In genomic region chr2:85038336-85038735, GRCm38 (mm10) we compare ENCODE assay signal across 9 mouse cellular contexts. TPM values are rescaled to one million over a fixed set of nuclear protein-coding genes. Genes with fewer than 3 reads are reported as not detected.
DNase-seq lines count a peak whose midpoint lies in the region; ATAC-seq and TF ChIP-seq lines count a peak whose summit lies in the region.
"Had no signal": no experiment of that assay in that cellular context is flagged by ENCODE, and none has a peak within 500 bp of the region (broad histone marks: within the 10 kb centered on the region; RNA-seq: fewer than 3 reads in every experiment).

No protein-coding gene starts in this region.

- no peak for DNase-seq in kidney, adult 9 months
- DNase-seq in midbrain, postnatal 0 days (ENCODE audit: low spot score) = no peak
- no peak for DNase-seq in right cerebral cortex, postnatal 36 days (ENCODE audit: low spot score in 2 of 2)
- DNase-seq in left cerebral cortex, adult 8-10 months (ENCODE audit: low spot score in 2 of 2) = no peak
- DNase-seq in natural killer cell, adult 2 months (ENCODE audit: low spot score in 2 of 2) = no peak

- 73% methylated on average over 13 of the region's 13 CpGs for WGBS in kidney, embryonic 15.5 days
- 78% methylated on average over 13 of the region's 13 CpGs for WGBS in hindbrain, embryonic 16.5 days
- 73% methylated on average over 13 of the region's 13 CpGs for WGBS in midbrain, postnatal 0 days

- H3K4me2 ChIP-seq in kidney, embryonic 15.5 days = peak overlapping the region; percentile 72
- H3K4me2 ChIP-seq in hindbrain, embryonic 16.5 days (ENCODE audit: low read length) = peak overlapping the region; percentile 94
- peak overlapping the region; percentile 70 for H3K4me2 ChIP-seq in midbrain, postnatal 0 days (ENCODE audit: low read depth, low read length, poor library complexity, severe bottlenecking)

- no peaks in the 10 kb centered on the region for H3K9me3 ChIP-seq in kidney, embryonic 15.5 days (replicated peaks)
- no peaks in the 10 kb centered on the region for H3K9me3 ChIP-seq in hindbrain, embryonic 16.5 days (ENCODE audit: control insufficient read depth, low read length)
- H3K9me3 ChIP-seq in midbrain, postnatal 0 days (ENCODE audit: low read length) = no peaks in the 10 kb centered on the region

- peaks cover 42% of the 10 kb centered on the region for H3K36me3 ChIP-seq in kidney, embryonic 15.5 days
- H3K36me3 ChIP-seq in hindbrain, embryonic 16.5 days (ENCODE audit: control insufficient read depth, insufficient read depth, low read length) = peaks cover 33% of the 10 kb centered on the region
- peaks cover 33% of the 10 kb centered on the region for H3K36me3 ChIP-seq in midbrain, postnatal 0 days (ENCODE audit: insufficient read depth, low read length)

- peaks cover 14% of the 10 kb centered on the region for H3K4me1 ChIP-seq in kidney, embryonic 15.5 days
- peaks cover 10% of the 10 kb centered on the region for H3K4me1 ChIP-seq in brown adipose tissue, adult 24 weeks (ENCODE audit: control insufficient read depth, insufficient read depth, insufficient read length, low read length)
- peaks cover 17% of the 10 kb centered on the region for H3K4me1 ChIP-seq in hindbrain, embryonic 16.5 days (ENCODE audit: control insufficient read depth, insufficient read depth, low read depth, low read length)
- peaks cover 4% of the 10 kb centered on the region; the same call in 1 of the 2 replicates for H3K4me1 ChIP-seq in midbrain, postnatal 0 days (ENCODE audit: insufficient read depth, low read length)

- no peak overlapping the region for H3K27ac ChIP-seq in kidney, embryonic 15.5 days
- no peak overlapping the region for H3K27ac ChIP-seq in brown adipose tissue, adult 24 weeks (replicated peaks; ENCODE audit: low read depth, low read length)
- H3K27ac ChIP-seq in hindbrain, embryonic 16.5 days (ENCODE audit: low read depth, low read length) = no peak overlapping the region
- H3K27ac ChIP-seq in midbrain, postnatal 0 days (ENCODE audit: low read depth, low read length) = no peak overlapping the region

- no peak for TF ChIP-seq CTCF in midbrain, postnatal 0 days (IDR thresholded peaks at IDR 0.05)

- H3K9ac ChIP-seq in kidney, embryonic 15.5 days = peak overlapping the region; percentile 95; the same call in 1 of the 2 replicates
- peak overlapping the region; percentile 96 for H3K9ac ChIP-seq in hindbrain, embryonic 16.5 days (ENCODE audit: low read depth, low read length)
- H3K9ac ChIP-seq in midbrain, postnatal 0 days (replicated peaks; ENCODE audit: low read length, poor library complexity, severe bottlenecking) = no peak overlapping the region

- H3K4me3 ChIP-seq in kidney, embryonic 15.5 days (replicated peaks) = peak overlapping the region; percentile 84
- H3K4me3 ChIP-seq in brown adipose tissue, adult 24 weeks (ENCODE audit: insufficient read depth, low read depth, low read length) = peak overlapping the region; percentile 82
- H3K4me3 ChIP-seq in hindbrain, embryonic 16.5 days (ENCODE audit: low read length) = peak overlapping the region; percentile 84
- H3K4me3 ChIP-seq in midbrain, postnatal 0 days (ENCODE audit: low read depth, low read length) = peak overlapping the region; percentile 49

- no peak for ATAC-seq in kidney, embryonic 15.5 days (replicated peaks; ENCODE audit: low FRiP score)
- no peak for ATAC-seq in hindbrain, embryonic 16.5 days
- ATAC-seq in midbrain, postnatal 0 days (ENCODE audit: low FRiP score) = no peak

- H3K27me3 ChIP-seq in kidney, embryonic 15.5 days = no peaks in the 10 kb centered on the region
- H3K27me3 ChIP-seq in hindbrain, embryonic 16.5 days (replicated peaks; ENCODE audit: control insufficient read depth, insufficient read depth, low read length) = no peaks in the 10 kb centered on the region
- no peaks in the 10 kb centered on the region for H3K27me3 ChIP-seq in midbrain, postnatal 0 days (ENCODE audit: insufficient read depth, low read length)

RNA-seq across cellular contexts. Expression of gene P2rx3, which starts 1.1 kb away (rescaled TPM):
- 0.90 and 1.3 TPM in 2 replicates for polyA plus RNA-seq in kidney, embryonic 15.5 days (2015; fragmentation: Nextera tagmentation; extraction: Ambion mirVana)
- 2.6 TPM in 1 of 2 replicates, not detected in the other for polyA plus RNA-seq in brown adipose tissue, adult 24 weeks (2012; ENCODE audit: insufficient read depth, insufficient read length, missing spikeins)
- polyA plus RNA-seq in hindbrain, embryonic 16.5 days (2015; fragmentation: Nextera tagmentation; extraction: Ambion mirVana) = 8.0 and 11.2 TPM in 2 replicates
- 0.14 and 2.7 TPM in 2 replicates for total RNA-seq in midbrain, postnatal 0 days (2014; rRNA removed)
- polyA plus RNA-seq in midbrain, postnatal 0 days (2015; fragmentation: Nextera tagmentation; extraction: Ambion mirVana) = 0.48 and 0.88 TPM in 2 replicates
- 1 to 10 TPM; 1.7 to 3.3 (median 2.3) TPM for total RNA-seq in left cerebral cortex, adult 8-10 months (2022)

RNA-seq across cellular contexts. Expression of gene Ssrp1, which starts 1.3 kb away (rescaled TPM):
- 299 and 307 TPM in 2 replicates for polyA plus RNA-seq in kidney, embryonic 15.5 days (2015; fragmentation: Nextera tagmentation; extraction: Ambion mirVana)
- 25.3 and 30.1 TPM in 2 replicates for polyA plus RNA-seq in brown adipose tissue, adult 24 weeks (2012; ENCODE audit: insufficient read depth, insufficient read length, missing spikeins)
- 156 and 166 TPM in 2 replicates for polyA plus RNA-seq in hindbrain, embryonic 16.5 days (2015; fragmentation: Nextera tagmentation; extraction: Ambion mirVana)
- total RNA-seq in midbrain, postnatal 0 days (2014; rRNA removed) = 137 and 153 TPM in 2 replicates
- polyA plus RNA-seq in midbrain, postnatal 0 days (2015; fragmentation: Nextera tagmentation; extraction: Ambion mirVana) = 123 TPM in 2 replicates
- 100 to 1,000 TPM in 3 of 4 experiments, 10 to 100 TPM in 1; 99.9 to 112 (median 106) TPM for total RNA-seq in left cerebral cortex, adult 8-10 months (2022)

RNA-seq across cellular contexts. Expression of gene Tnks1bp1, which starts 9.5 kb away (rescaled TPM):
- polyA plus RNA-seq in kidney, embryonic 15.5 days (2015; fragmentation: Nextera tagmentation; extraction: Ambion mirVana) = 29.2 and 39.2 TPM in 2 replicates
- 32.6 and 33.2 TPM in 2 replicates for polyA plus RNA-seq in brown adipose tissue, adult 24 weeks (2012; ENCODE audit: insufficient read depth, insufficient read length, missing spikeins)
- polyA plus RNA-seq in hindbrain, embryonic 16.5 days (2015; fragmentation: Nextera tagmentation; extraction: Ambion mirVana) = 19.6 and 29.8 TPM in 2 replicates
- 86.8 and 102 TPM in 2 replicates for total RNA-seq in midbrain, postnatal 0 days (2014; rRNA removed)
- polyA plus RNA-seq in midbrain, postnatal 0 days (2015; fragmentation: Nextera tagmentation; extraction: Ambion mirVana) = 18.0 and 18.8 TPM in 2 replicates
- 100 to 1,000 TPM in 3 of 4 experiments, 10 to 100 TPM in 1; 96.3 to 122 (median 110) TPM for total RNA-seq in left cerebral cortex, adult 8-10 months (2022)

RNA-seq across cellular contexts. Expression of gene Prg3, which starts 50.3 kb away (rescaled TPM):
- polyA plus RNA-seq in kidney, embryonic 15.5 days (2015; fragmentation: Nextera tagmentation; extraction: Ambion mirVana) = not detected in 2 replicates
- polyA plus RNA-seq in brown adipose tissue, adult 24 weeks (2012; ENCODE audit: insufficient read depth, insufficient read length, missing spikeins) = not detected in 2 replicates
- not detected in 2 replicates for polyA plus RNA-seq in hindbrain, embryonic 16.5 days (2015; fragmentation: Nextera tagmentation; extraction: Ambion mirVana)
- not detected in 2 replicates for total RNA-seq in midbrain, postnatal 0 days (2014; rRNA removed)
- polyA plus RNA-seq in midbrain, postnatal 0 days (2015; fragmentation: Nextera tagmentation; extraction: Ambion mirVana) = not detected in 2 replicates
- not detected for total RNA-seq in left cerebral cortex, adult 8-10 months (2022)
- polyA plus RNA-seq: gonadal fat pad, adult 2 months had no signal

RNA-seq across cellular contexts. Expression of gene Prg2, which starts 58.1 kb away (rescaled TPM):
- 0.27 and 0.77 TPM in 2 replicates for polyA plus RNA-seq in kidney, embryonic 15.5 days (2015; fragmentation: Nextera tagmentation; extraction: Ambion mirVana)
- polyA plus RNA-seq in brown adipose tissue, adult 24 weeks (2012; ENCODE audit: insufficient read depth, insufficient read length, missing spikeins) = not detected in 2 replicates
- polyA plus RNA-seq in hindbrain, embryonic 16.5 days (2015; fragmentation: Nextera tagmentation; extraction: Ambion mirVana) = 0.45 TPM in 1 of 2 replicates, not detected in the other
- total RNA-seq in midbrain, postnatal 0 days (2014; rRNA removed) = not detected in 2 replicates
- polyA plus RNA-seq in midbrain, postnatal 0 days (2015; fragmentation: Nextera tagmentation; extraction: Ambion mirVana) = not detected in 2 replicates
- total RNA-seq in left cerebral cortex, adult 8-10 months (2022) = under 1 TPM in 1 of 4 experiments, not detected in 3; 0.61 TPM
